Mouse (Mus musculus) liver, embryonic 14.5 days (tissue): ENCODE measurements around the gene Entpd1. TPM values are rescaled to one million over a fixed set of nuclear protein-coding genes. Genes with fewer than 3 reads are reported as not detected.

Source experiments
- ATAC-seq: fragments of 200-750 bp; cut with Nextera tagmentation; 2 replicates; pipeline ENCODE4 v1.8.0; 2017; ENCODE audit warnings: moderate number of reproducible peaks, mild to moderate bottlenecking, moderate library complexity; ENCODE audit not compliant: insufficient read depth
- DNase-seq, 3 experiments: peaks; one replicate each; pipeline ENCODE4 v3.0.0-alpha.2; 2012 to 2013; ENCODE audit warnings: low read depth in 3 of 3, low spot score in 3 of 3
- H3K27ac ChIP-seq: fragments of 300-500 bp; sonication (generic); 2 replicates; pipeline ENCODE4 v1.5.1; 2014; ENCODE audit warnings: moderate library complexity, mild to moderate bottlenecking, control low read depth, inconsistent platforms
- H3K27me3 ChIP-seq: fragments of 300-500 bp; sonication (generic); 2 replicates; pipeline ENCODE4 v1.6.1; 2014; ENCODE audit warnings: mild to moderate bottlenecking, low read length, moderate library complexity; ENCODE audit not compliant: control insufficient read depth, insufficient read depth
- H3K36me3 ChIP-seq: fragments of 300-500 bp; sonication (generic); replicated peaks from 2 replicates; pipeline ENCODE4 v1.6.1; 2014; ENCODE audit warnings: low read depth; ENCODE audit not compliant: control insufficient read depth, insufficient read depth
- H3K4me1 ChIP-seq, 2 experiments: fragments of 200-500 bp in 1 of 2; fragments of 300-500 bp in 1 of 2; sonication (generic) in 1 of 2; replicated peaks; 2 replicates each; pipeline ENCODE4 v1.6.1; 2012 to 2014; ENCODE audit warnings: antibody characterized with exemption in 1 of 2, inconsistent platforms in 1 of 2, low read length in 1 of 2; ENCODE audit not compliant: control insufficient read depth in 2 of 2, insufficient read depth in 2 of 2
- H3K4me2 ChIP-seq: fragments of 300-500 bp; sonication (generic); 2 replicates; pipeline ENCODE4 v1.6.1; 2014; ENCODE audit warnings: low read depth, mild to moderate bottlenecking, control low read depth, moderate library complexity
- H3K4me3 ChIP-seq, 2 experiments: fragments of 200-500 bp in 1 of 2; fragments of 300-500 bp in 1 of 2; sonication (generic) in 1 of 2; 2 replicates each; pipeline ENCODE4 v1.5.1; 2012 to 2014; ENCODE audit warnings: low read depth in 2 of 2, low read length in 2 of 2, mild to moderate bottlenecking in 2 of 2, control low read depth in 1 of 2, inconsistent platforms in 1 of 2, moderate library complexity in 1 of 2; ENCODE audit not compliant: insufficient read depth in 1 of 2
- H3K9ac ChIP-seq: fragments of 300-500 bp; sonication (generic); replicated peaks from 2 replicates; pipeline ENCODE4 v1.6.1; 2014; ENCODE audit warnings: mild to moderate bottlenecking, control low read depth, moderate library complexity
- H3K9me3 ChIP-seq: fragments of 300-500 bp; sonication (generic); 2 replicates; pipeline ENCODE4 v1.6.1; 2016; ENCODE audit warnings: low read length, mixed read lengths; ENCODE audit not compliant: control insufficient read depth
- CTCF ChIP-seq: IDR thresholded peaks from 2 replicates; pipeline ENCODE4 v1.5.1; 2016; ENCODE audit warnings: antibody characterized with exemption, low read depth, control low read depth
- EP300 ChIP-seq: IDR thresholded peaks from 2 replicates; pipeline ENCODE4 v1.6.1; 2016; ENCODE audit warnings: antibody characterized with exemption, low read depth
- WGBS: fragments of 180-500 bp; shearing (Covaris S2); extraction: QIAGEN DNeasy Blood & Tissue Kit; methylation state at CpG from one replicate; pipeline ENCODE4 v1.1.7; 2014; ENCODE audit not compliant: insufficient replicate concordance; 5-methylcytosine and 5-hydroxymethylcytosine counted together
- polyA plus RNA-seq, 2 experiments: library from polyadenylated mRNA; depleted of rRNA in 1 of 2; stranded (reverse) in 1 of 2; unstranded in 1 of 2; fragments of >200 nt; fragmentation: Nextera tagmentation in 1 of 2; extraction: Ambion mirVana in 1 of 2; gene quantifications; 2 replicates each; pipeline versions ENCODE4 v1.2.1 to v1.2.3; 2012 to 2014

The Entpd1 gene
- polyA plus RNA-seq, 2 experiments = 1.6 to 2.8 TPM

- no peak overlapping the region for H3K27ac ChIP-seq
- WGBS = 46% methylated on average over 11 of the region's 11 CpGs
- TF ChIP-seq CTCF (no peak), EP300 (no peak)
Measured at GRCm38 (mm10) chr19:40719439-40720105, 107.4 kb downstream of the Entpd1 start.

GRCm38 (mm10) chr19:40720381-40720780 is 108.2 kb downstream of the Entpd1 start:
- Histone ChIP-seq H3K4me3 (no peak overlapping the region), H3K4me1 (no peaks in the 10 kb centered on the region), H3K9ac (no peak overlapping the region), H3K36me3 (no peaks in the 10 kb centered on the region), H3K27ac (no peak overlapping the region), H3K4me2 (no peak overlapping the region), H3K27me3 (no peaks in the 10 kb centered on the region), H3K9me3 (no peaks in the 10 kb centered on the region)
- 77% methylated on average over 12 of the region's 12 CpGs for WGBS
- TF ChIP-seq EP300 (no peak), CTCF (no peak)
- DNase-seq (no peak), ATAC-seq (no peak)

More at GRCm38 (mm10) chr19:40719439-40720105, 107.4 kb downstream of the Entpd1 start:
- H3K9ac ChIP-seq = no peak overlapping the region
- no peaks in the 10 kb centered on the region for H3K9me3 ChIP-seq
- DNase-seq (no peak), ATAC-seq (no peak)
- H3K4me3 ChIP-seq = no peak overlapping the region
- H3K36me3 ChIP-seq = no peaks in the 10 kb centered on the region
- no peaks in the 10 kb centered on the region for H3K27me3 ChIP-seq
- H3K4me2 ChIP-seq = no peak overlapping the region
- no peaks in the 10 kb centered on the region for H3K4me1 ChIP-seq

- H3K27me3 ChIP-seq = no peaks in the 10 kb centered on the region
- WGBS = 49% methylated on average over 11 of the region's 11 CpGs
- no peak overlapping the region for H3K27ac ChIP-seq
- no peaks in the 10 kb centered on the region for H3K36me3 ChIP-seq
- DNase-seq = no peak
- H3K4me2 ChIP-seq = no peak overlapping the region
- H3K4me1 ChIP-seq = no peaks in the 10 kb centered on the region
- ATAC-seq = no peak
- TF ChIP-seq CTCF (peak; percentile 67), EP300 (no peak)
- no peak overlapping the region for H3K4me3 ChIP-seq
- H3K9ac ChIP-seq = no peak overlapping the region
- no peaks in the 10 kb centered on the region for H3K9me3 ChIP-seq
Measured at GRCm38 (mm10) chr19:40722137-40723038, 110.2 kb downstream of the Entpd1 start.

- Histone ChIP-seq H3K27ac (no peak overlapping the region), H3K9me3 (no peaks in the 10 kb centered on the region), H3K36me3 (no peaks in the 10 kb centered on the region), H3K4me2 (no peak overlapping the region), H3K9ac (no peak overlapping the region), H3K4me1 (no peaks in the 10 kb centered on the region), H3K4me3 (no peak overlapping the region), H3K27me3 (no peaks in the 10 kb centered on the region)
- no peak for DNase-seq
- WGBS = 57% methylated on average over 10 of the region's 10 CpGs
- TF ChIP-seq CTCF (no peak), EP300 (no peak)
- no peak for ATAC-seq
Measured at GRCm38 (mm10) chr19:40723516-40723915, 111.3 kb downstream of the Entpd1 start.

GRCm38 (mm10) chr19:40726148-40726547 is 114.0 kb downstream of the Entpd1 start:
- DNase-seq (no peak), ATAC-seq (no peak)
- Histone ChIP-seq H3K9ac (no peak overlapping the region), H3K4me1 (0 out of 4 replicates have a peak, but pooled peaks cover 0 to 3% of the 10 kb centered on the region in 2 experiments), H3K4me3 (no peak overlapping the region), H3K27ac (no peak overlapping the region), H3K4me2 (no peak overlapping the region), H3K27me3 (no peaks in the 10 kb centered on the region), H3K36me3 (no peaks in the 10 kb centered on the region), H3K9me3 (no peaks in the 10 kb centered on the region)
- 59% methylated on average over 4 of the region's 4 CpGs for WGBS
- TF ChIP-seq EP300 (no peak), CTCF (no peak)
